Mouse (Mus musculus) stomach, embryonic 15.5 days (tissue): ENCODE measurements around the gene Pmm2. TPM values are rescaled to one million over a fixed set of nuclear protein-coding genes. Genes with fewer than 3 reads are reported as not detected.
A peak's percentile ranks its signal among the peaks of the same experiment; 100 is the strongest.

Experiments used
- ATAC-seq: fragments of 200-750 bp; cut with Nextera tagmentation; 2 replicates; pipeline ENCODE4 v1.8.0; 2017; ENCODE audit warnings: low read depth, moderate number of reproducible peaks, moderate TSS enrichment; ENCODE audit not compliant: insufficient read depth, low FRiP score
- H3K27ac ChIP-seq: fragments of 300-500 bp; sonication (generic); 2 replicates; pipeline ENCODE4 v1.5.1; 2015; ENCODE audit warnings: mild to moderate bottlenecking, inconsistent platforms
- H3K27me3 ChIP-seq: fragments of 300-500 bp; sonication (generic); replicated peaks from 2 replicates; pipeline ENCODE4 v1.6.1; 2015; ENCODE audit warnings: inconsistent platforms
- H3K36me3 ChIP-seq: fragments of 300-500 bp; sonication (generic); 2 replicates; pipeline ENCODE4 v1.6.1; 2015; ENCODE audit warnings: inconsistent platforms
- H3K4me1 ChIP-seq: fragments of 300-500 bp; sonication (generic); 2 replicates; pipeline ENCODE4 v1.6.1; 2015; ENCODE audit warnings: inconsistent platforms
- H3K4me2 ChIP-seq: fragments of 300-500 bp; sonication (generic); 2 replicates; pipeline ENCODE4 v1.6.1; 2015; ENCODE audit warnings: mild to moderate bottlenecking, inconsistent platforms
- H3K4me3 ChIP-seq: fragments of 300-500 bp; sonication (generic); replicated peaks from 2 replicates; pipeline ENCODE4 v1.5.1; 2015; ENCODE audit warnings: inconsistent platforms
- H3K9ac ChIP-seq: fragments of 300-500 bp; sonication (generic); 2 replicates; pipeline ENCODE4 v1.6.1; 2015; ENCODE audit warnings: inconsistent platforms
- H3K9me3 ChIP-seq: fragments of 300-500 bp; sonication (generic); 2 replicates; pipeline ENCODE4 v1.6.1; 2016; ENCODE audit warnings: inconsistent platforms
- WGBS: fragments of 180-500 bp; shearing (Covaris S2); methylation state at CpG from one replicate; pipeline ENCODE4 v1.1.7; 2015; 5-methylcytosine and 5-hydroxymethylcytosine counted together
- microRNA-seq: library from miRNA; unstranded; fragments of <30 nt; microRNA quantifications from one replicate; pipeline ENCODE4, GENCODE M21; 2016
- polyA plus RNA-seq: library from polyadenylated mRNA; unstranded; fragments of >200 nt; fragmentation: Nextera tagmentation; extraction: Ambion mirVana; gene quantifications from 2 replicates; pipeline ENCODE4 v1.2.1, GENCODE M21; 2015

Pmm2 gene
- polyA plus RNA-seq, 1 experiment from 2014 or later: 67.6 TPM

- H3K4me1 ChIP-seq: peaks cover 10% of the 10 kb centered on the region; the same call in 1 of the 2 replicates
- peaks cover 17% of the 10 kb centered on the region for H3K36me3 ChIP-seq
- H3K27me3 ChIP-seq: no peaks in the 10 kb centered on the region
- H3K9ac ChIP-seq: no peak overlapping the region
- no peaks in the 10 kb centered on the region for H3K9me3 ChIP-seq
- WGBS: 54% methylated on average over 7 of the region's 7 CpGs
- H3K4me3 ChIP-seq: no peak overlapping the region
- H3K27ac ChIP-seq: peak overlapping the region; percentile 44; the same call in 1 of the 2 replicates
- ATAC-seq: peak; percentile 37; the same call in 1 of the 2 replicates
- H3K4me2 ChIP-seq: no peak overlapping the region
Observed at GRCm38 (mm10) chr16:8686121-8686870, 48.8 kb downstream of the Pmm2 start.

- WGBS: 66% methylated on average over 11 of the region's 11 CpGs
- H3K9me3 ChIP-seq: no peaks in the 10 kb centered on the region
- no peak overlapping the region for H3K9ac ChIP-seq
- H3K27me3 ChIP-seq: no peaks in the 10 kb centered on the region
- H3K27ac ChIP-seq: peak overlapping the region; percentile 44; the same call in 1 of the 2 replicates
- no peak overlapping the region for H3K4me3 ChIP-seq
- no peak overlapping the region for H3K4me2 ChIP-seq
- peaks cover 23% of the 10 kb centered on the region for H3K36me3 ChIP-seq
- peak; percentile 95 for ATAC-seq
- peaks cover 10% of the 10 kb centered on the region; the same call in 1 of the 2 replicates for H3K4me1 ChIP-seq
Observed at GRCm38 (mm10) chr16:8686871-8687535, 49.5 kb downstream of the Pmm2 start.

GRCm38 (mm10) chr16:8687559-8688112, 50.2 kb downstream of the Pmm2 start:
- H3K9me3 ChIP-seq: no peaks in the 10 kb centered on the region
- H3K36me3 ChIP-seq: peaks cover 29% of the 10 kb centered on the region
- H3K4me1 ChIP-seq: peaks cover 10% of the 10 kb centered on the region; the same call in 1 of the 2 replicates
- no peak overlapping the region for H3K9ac ChIP-seq
- no peak overlapping the region for H3K27ac ChIP-seq
- H3K27me3 ChIP-seq: no peaks in the 10 kb centered on the region
- no peak overlapping the region for H3K4me3 ChIP-seq
- H3K4me2 ChIP-seq: no peak overlapping the region
- ATAC-seq: no peak

- H3K4me1 ChIP-seq: peaks cover 10% of the 10 kb centered on the region; the same call in 1 of the 2 replicates
- WGBS: 89% methylated on average over 11 of the region's 11 CpGs
- no peak for ATAC-seq
- H3K9ac ChIP-seq: no peak overlapping the region
- no peaks in the 10 kb centered on the region for H3K9me3 ChIP-seq
- no peak overlapping the region for H3K4me3 ChIP-seq
- H3K27me3 ChIP-seq: no peaks in the 10 kb centered on the region
- peaks cover 51% of the 10 kb centered on the region for H3K36me3 ChIP-seq
- no peak overlapping the region for H3K27ac ChIP-seq
- no peak overlapping the region for H3K4me2 ChIP-seq
Observed at GRCm38 (mm10) chr16:8689979-8690656, 52.6 kb downstream of the Pmm2 start.

- 91% methylated on average over 7 of the region's 7 CpGs for WGBS
- Histone ChIP-seq H3K36me3 (peaks cover 58% of the 10 kb centered on the region), H3K27ac (no peak overlapping the region), H3K27me3 (no peaks in the 10 kb centered on the region), H3K4me2 (no peak overlapping the region), H3K9ac (no peak overlapping the region), H3K4me1 (peaks cover 6% of the 10 kb centered on the region; the same call in 1 of the 2 replicates), H3K9me3 (no peaks in the 10 kb centered on the region), H3K4me3 (no peak overlapping the region)
- ATAC-seq: no peak
Observed at GRCm38 (mm10) chr16:8691206-8691605, 53.7 kb downstream of the Pmm2 start.

- H3K9me3 ChIP-seq: no peaks in the 10 kb centered on the region
- H3K4me2 ChIP-seq: no peak overlapping the region
- peaks cover 72% of the 10 kb centered on the region for H3K36me3 ChIP-seq
- 92% methylated on average over 8 of the region's 8 CpGs for WGBS
- H3K27me3 ChIP-seq: no peaks in the 10 kb centered on the region
- H3K4me3 ChIP-seq: no peak overlapping the region
- ATAC-seq: no peak
- H3K9ac ChIP-seq: no peak overlapping the region
- H3K4me1 ChIP-seq: no peaks in the 10 kb centered on the region
- H3K27ac ChIP-seq: no peak overlapping the region
Observed at GRCm38 (mm10) chr16:8699556-8699955, 62.1 kb downstream of the Pmm2 start.

GRCm38 (mm10) chr16:8700586-8700985, 63.1 kb downstream of the Pmm2 start:
- no peaks in the 10 kb centered on the region for H3K27me3 ChIP-seq
- no peak overlapping the region for H3K4me2 ChIP-seq
- H3K9me3 ChIP-seq: no peaks in the 10 kb centered on the region
- H3K4me3 ChIP-seq: no peak overlapping the region
- WGBS: 81% methylated on average over 3 of the region's 3 CpGs
- no peak overlapping the region for H3K27ac ChIP-seq
- peaks cover 68% of the 10 kb centered on the region for H3K36me3 ChIP-seq
- ATAC-seq: no peak
- no peaks in the 10 kb centered on the region for H3K4me1 ChIP-seq
- H3K9ac ChIP-seq: no peak overlapping the region

GRCm38 (mm10) chr16:8711998-8712397, 74.5 kb downstream of the Pmm2 start:
- Histone ChIP-seq H3K4me3 (no peak overlapping the region), H3K36me3 (peaks cover 43% of the 10 kb centered on the region), H3K4me1 (0 out of 2 replicates have a peak, but pooled peaks cover 2% of the 10 kb centered on the region), H3K27ac (no peak overlapping the region), H3K9ac (no peak overlapping the region), H3K4me2 (no peak overlapping the region), H3K27me3 (no peaks in the 10 kb centered on the region), H3K9me3 (no peaks in the 10 kb centered on the region)
- WGBS: 74% methylated on average over 9 of the region's 9 CpGs
- ATAC-seq: no peak

Small RNAs within 50 kb of the gene (microRNA-seq; reads per million reads assigned to microRNA genes)
- gene Gm22137: not detected

Other genes starting within 250 kb of the Pmm2 start
- 0.15 TPM in 1 of 2 replicates, not detected in the other for gene Tmem114, start 212.5 kb upstream of the Pmm2 start, polyA plus RNA-seq
- 14.0 and 14.7 TPM in 2 replicates for gene Mettl22, start 166.9 kb upstream of the Pmm2 start, polyA plus RNA-seq
- gene Abat, start 124.2 kb upstream of the Pmm2 start, polyA plus RNA-seq: 32.1 and 38.0 TPM in 2 replicates
- gene Tmem186, start within 50 bp of the Pmm2 start, polyA plus RNA-seq: 18.8 and 20.1 TPM in 2 replicates
- 82.3 and 92.6 TPM in 2 replicates for gene Carhsp1, start 34.5 kb downstream of the Pmm2 start, polyA plus RNA-seq
- gene Gm5767, start 43.1 kb downstream of the Pmm2 start, polyA plus RNA-seq: not detected in 2 replicates
- gene Usp7, start 154.6 kb downstream of the Pmm2 start, polyA plus RNA-seq: 26.7 and 28.3 TPM in 2 replicates
- 20.3 and 20.8 TPM in 2 replicates for gene 1810013L24Rik, start 192.4 kb downstream of the Pmm2 start, polyA plus RNA-seq